Mouse (Mus musculus): ENCODE measurements at regions not wholly inside any gene's neighbourhood (a gene's known extent, or its start where the extent isn't known, plus 50 kb on each side); places are given as distances from the start of the nearest gene placed in this dataset.

DNA sequence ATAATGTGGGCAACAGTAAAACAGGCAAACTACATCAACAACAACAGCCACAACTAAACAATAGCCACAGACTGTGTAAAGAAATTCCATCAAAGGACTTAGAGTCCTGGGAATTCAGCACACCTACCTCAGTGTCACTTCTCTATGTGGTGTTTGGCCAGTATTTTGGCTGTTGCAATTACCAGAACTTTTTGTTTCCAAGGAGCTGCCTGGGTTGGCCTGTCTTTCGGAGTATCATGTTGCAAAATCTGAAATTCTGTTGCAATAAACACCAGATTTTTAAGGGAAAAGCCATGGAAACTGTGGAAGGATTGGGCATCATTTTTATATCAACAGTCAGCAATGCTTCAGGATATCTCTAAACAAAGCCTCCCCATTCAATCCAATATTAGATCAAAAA lies 275.1 kb upstream of the Gm11146 start:
- DNase-seq (ENCODE audit: inconsistent age in 2 of 2, low spot score in 1 of 2), result peak in 1 of 2 experiments; percentile 38

DNA sequence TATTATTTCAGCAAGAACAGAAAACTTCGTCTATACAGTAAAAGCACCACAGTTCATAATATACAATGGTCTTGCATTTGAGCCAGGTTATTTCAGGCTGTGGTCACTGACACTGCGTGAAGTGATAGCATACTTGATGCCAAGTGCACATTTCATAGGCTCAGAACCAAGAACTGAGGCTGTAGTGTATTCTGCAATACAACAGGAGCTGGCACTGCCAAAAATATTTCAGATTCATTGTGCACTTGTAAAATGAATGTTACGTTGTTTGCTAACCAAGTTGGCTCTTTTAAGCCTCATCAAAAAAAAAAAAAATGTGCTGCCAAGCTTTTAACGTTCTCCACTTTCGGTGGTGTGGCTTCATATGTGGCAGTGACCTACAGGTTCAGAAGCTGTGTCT lies 261.4 kb upstream of the Gm11146 start:
- no peak for DNase-seq (ENCODE audit: inconsistent age in 2 of 2, low spot score in 1 of 2)

DNA sequence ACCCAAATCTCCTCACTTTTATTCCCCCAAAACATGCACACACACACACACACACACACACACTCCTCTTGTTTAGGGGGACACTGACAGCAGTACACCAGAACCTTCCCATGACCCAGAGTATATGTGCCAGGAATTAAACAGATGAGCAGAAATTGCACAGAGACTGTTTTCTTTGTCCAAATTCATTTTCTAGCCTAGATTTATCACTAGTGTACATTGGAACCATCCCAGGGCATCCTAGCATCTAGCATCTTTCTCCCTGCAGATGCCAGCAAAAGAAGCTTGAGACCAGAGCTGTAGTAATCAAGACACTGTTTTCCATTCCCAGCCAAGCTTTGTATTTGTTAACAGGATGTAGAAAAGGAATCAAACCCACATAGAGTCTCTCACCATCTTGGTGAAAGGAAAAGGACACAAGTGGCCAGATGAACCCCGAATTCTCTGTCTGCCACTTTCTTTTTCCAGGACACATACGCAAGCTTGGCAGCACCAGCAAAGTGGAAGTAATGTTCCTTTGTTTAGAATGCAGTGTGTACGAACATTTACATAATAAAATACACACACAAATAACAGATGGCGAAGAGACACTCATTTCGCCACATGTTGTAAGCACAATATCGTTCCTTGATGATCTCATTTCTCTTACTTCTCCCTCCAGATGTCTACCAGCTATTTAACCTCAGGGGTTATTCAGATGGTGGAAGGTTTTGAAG lies 250.3 kb upstream of the Gm11146 start:
- DNase-seq (ENCODE audit: inconsistent age in 2 of 2, low spot score in 1 of 2), result no peak

DNA sequence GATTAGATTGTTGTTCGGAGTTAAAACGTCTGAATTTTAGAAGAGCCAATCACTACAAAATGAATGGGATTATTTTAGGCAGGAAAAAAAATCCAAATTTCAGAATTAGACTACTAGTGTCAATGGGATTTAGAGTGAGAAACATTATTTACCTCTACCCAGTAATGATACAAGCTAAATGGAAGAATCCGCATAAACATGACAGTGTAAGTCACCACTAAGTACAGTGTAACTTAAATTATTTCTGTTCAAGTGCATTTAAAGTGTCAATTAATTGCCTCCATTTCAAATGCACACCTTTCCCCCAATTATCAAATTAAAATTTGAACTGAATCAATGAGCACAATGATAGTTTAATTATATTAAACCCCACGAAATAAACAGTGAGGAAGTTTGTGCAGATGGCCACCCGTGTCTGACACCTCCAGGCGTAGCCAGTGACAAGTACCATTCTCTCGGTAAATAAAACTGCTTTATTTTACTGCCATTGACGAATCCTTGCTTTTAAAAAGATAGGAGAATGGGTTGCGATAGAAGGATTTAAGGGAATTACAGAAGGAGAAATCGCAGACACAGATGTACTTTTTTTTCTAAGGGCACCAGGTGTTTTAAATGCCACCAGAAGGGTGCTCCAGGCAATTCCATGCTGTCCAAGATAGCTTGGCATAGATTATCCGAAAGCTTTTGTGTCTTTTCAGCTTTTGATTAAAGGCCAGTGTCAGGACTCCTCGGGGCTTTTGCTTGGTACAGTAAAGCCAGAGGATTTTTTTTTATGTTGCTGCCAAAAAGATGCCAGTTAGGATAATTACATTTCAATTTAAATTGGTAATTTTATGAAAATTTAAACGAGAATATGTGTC lies 249.5 kb upstream of the Gm11146 start:
- DNase-seq (ENCODE audit: inconsistent age in 2 of 2, low spot score in 1 of 2), result no peak

DNA sequence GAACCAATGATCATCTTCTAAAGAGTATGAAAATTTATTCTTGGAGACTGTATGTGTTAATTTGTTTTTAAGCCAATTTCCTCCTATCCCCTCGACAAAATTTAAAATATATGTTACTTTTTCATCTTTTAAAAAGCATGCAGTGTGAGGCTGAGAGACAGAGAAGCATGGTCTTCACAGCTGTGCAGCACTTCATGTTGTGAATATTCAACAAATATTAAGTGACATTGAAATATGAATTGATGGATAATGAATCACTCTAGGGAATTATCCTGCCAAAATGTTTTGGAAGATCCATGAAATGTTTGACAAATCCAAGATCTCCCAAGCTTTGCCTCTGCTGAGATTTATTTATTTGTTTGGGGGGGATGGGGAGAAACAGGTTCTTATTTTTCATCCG lies 233.9 kb upstream of the Gm11146 start:
- no peak for DNase-seq (ENCODE audit: inconsistent age in 2 of 2, low spot score in 1 of 2)

DNA sequence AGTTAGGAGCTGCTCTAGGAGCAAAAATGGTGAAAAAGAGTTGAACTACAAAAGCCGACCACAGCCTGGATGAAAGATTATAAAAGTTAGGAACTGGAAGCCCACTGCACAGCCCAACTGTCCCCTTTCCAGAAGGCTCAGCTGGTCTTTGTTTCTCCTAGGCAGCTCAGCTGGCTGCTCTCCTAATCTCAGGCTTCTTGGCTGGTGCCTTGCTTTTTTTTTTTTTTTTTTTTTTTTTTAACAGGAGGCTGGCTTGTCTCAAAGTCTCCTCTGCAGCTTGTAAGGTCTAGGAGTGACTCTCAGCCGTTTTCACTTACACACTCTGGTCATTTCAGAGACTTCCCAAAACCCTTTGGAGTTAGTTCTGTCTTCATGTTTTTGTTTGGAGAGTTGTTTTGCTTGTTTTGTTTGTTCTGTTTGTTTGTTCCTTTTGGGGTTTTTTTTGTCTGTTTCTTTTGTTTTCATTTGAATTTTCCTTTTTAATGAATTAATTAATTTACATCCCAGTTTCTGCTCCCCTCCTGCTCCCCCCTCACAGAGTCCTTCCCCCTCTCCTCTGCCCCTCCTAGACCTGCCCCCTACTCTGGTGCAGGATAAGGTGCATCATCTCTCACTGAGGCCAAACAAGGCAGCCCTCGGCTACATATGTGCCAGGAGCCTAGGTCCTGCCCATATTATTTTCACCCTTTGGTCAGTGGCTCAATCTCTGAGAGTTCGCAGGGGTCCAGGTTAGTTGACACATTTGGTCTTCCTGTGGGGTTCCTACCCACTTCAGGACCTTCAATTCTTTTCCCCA lies 225.6 kb upstream of the Gm11146 start:
- DNase-seq (ENCODE audit: inconsistent age in 2 of 2, low spot score in 1 of 2), result peak in 1 of 2 experiments; percentile 29

DNA sequence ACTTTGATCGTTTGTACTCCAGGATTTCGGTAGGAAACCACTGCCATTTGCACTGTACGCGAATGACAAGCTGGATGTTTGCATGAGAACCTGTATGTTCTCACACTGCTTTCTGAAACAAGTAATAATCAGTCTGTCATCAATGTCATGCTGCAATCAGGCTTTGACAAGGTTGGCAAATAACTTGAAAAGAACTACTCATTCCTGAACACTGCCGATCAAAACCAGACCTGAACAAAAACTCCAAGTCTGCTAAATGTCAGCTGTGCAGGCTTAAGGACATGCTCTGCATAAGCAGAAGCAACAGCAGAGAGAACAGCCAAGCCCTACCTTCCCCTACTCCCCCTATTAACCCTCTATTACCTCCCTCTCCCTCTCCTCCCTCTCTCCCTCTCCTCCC lies 197.8 kb upstream of the Gm11146 start:
- DNase-seq (ENCODE audit: inconsistent age in 2 of 2, low spot score in 1 of 2), result no peak

DNA sequence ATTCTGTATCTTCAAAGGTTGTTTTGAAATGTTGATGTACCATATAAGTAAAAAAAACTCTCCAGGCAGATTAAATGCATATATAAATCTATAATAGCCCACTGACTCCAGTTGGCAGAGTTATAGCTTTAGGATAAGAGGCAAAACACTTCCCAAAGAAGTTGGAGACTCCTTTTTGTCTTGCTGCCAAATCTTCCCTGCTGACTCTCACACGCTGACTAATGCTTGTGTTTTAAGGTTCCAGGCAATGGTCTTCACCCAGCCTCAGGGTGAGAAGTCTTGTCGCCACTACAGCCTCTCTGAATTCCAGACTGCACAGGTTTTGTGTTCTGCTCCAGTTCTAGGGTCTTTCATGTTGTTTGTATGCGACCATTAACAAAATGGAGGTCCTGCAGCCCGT lies 195.0 kb upstream of the Gm11146 start:
- DNase-seq (ENCODE audit: inconsistent age in 2 of 2, low spot score in 1 of 2), result no peak

DNA sequence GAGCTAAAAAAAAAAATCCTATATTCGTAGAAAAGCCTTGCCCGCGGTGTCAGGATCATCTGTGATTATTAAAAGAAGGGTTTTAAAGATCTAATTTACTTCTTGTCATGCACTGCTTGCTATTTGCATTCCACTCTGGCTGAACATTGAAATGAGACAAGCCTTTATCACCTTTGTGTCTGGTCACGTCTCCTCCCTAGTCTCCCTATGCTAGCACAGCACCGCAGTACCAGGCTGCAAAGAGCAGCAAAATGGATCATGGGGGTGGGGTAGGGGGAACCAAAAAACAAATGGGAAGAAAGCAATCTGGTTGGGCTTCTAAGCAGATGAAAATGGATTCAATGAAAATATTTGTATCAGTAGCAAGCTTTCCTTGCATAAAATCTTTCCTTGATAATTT lies 187.8 kb upstream of the Gm11146 start:
- DNase-seq (ENCODE audit: inconsistent age in 2 of 2, low spot score in 1 of 2), result no peak

DNA sequence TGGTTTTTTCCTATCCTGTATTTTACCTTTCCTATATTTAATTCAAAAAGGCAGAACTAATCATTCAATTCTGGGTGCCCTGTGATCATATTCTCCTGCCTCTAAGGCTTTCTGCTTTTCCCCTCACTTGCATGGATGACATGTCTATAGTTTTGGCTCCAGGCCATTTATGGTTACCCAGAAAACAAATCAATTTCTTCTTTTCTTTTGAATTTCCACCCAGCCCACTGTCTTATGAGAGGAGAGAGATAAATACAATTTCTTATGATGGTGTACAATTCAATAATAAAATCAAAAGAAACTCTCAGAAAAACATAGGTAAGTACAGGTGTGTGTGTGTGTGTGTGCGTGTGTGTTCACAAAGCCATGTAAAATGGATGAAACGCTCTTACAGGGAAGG lies 187.3 kb upstream of the Gm11146 start:
- no peak for DNase-seq (ENCODE audit: inconsistent age in 2 of 2, low spot score in 1 of 2)

DNA sequence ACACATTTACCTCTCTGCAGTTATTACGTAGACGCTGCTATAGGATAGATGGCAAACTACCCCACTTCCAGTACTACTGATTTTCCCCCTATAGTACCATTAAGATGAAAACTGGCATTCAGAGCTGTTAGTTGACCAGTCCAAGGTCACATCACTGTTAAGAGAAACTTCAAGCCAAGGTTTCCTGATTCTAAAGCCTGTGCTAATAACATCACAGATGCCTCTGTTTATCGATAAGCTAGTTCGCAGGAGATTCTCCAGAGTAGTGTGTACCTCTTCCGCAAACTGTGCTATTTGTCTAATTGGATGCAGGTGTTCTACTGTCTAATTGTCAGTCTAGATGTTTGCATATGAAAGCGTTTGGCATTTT lies 186.9 kb upstream of the Gm11146 start:
- DNase-seq (ENCODE audit: inconsistent age in 2 of 2, low spot score in 1 of 2), result no peak

DNA sequence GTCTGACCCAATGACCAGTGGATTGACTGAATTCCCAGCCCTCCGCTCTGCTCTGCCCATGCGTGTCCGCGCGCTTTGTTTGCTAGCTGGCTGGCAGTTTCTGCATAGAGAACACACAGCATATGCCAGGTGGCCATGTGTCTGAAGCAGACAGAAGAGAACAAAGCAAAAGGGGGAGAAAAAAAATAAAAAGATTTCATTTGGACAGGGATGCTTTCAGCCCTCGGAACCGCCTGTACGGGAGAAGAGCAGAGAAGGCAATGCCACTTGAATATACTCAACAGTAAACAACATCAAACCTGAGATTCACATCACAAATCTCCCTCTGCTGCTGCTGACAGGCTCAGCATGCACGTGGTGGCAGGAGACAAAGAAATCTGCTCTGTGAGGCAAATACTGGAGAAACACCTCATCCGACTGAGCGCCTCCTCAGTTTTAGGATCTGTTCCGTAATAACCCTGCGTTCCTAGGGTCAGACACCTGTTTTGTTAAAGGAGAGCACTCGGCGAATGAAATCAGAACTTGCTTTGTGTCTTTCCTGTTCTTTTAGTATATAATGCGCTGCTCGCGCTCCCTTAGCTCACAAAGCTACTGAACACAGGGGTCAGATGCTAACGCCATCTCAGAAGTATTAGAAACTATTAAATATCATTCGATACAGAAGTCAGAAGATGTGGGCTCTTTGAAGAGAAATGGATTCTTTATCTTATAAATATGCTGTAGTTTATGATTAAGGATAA lies 186.3 kb upstream of the Gm11146 start:
- DNase-seq (ENCODE audit: inconsistent age in 2 of 2, low spot score in 1 of 2), result no peak

DNA sequence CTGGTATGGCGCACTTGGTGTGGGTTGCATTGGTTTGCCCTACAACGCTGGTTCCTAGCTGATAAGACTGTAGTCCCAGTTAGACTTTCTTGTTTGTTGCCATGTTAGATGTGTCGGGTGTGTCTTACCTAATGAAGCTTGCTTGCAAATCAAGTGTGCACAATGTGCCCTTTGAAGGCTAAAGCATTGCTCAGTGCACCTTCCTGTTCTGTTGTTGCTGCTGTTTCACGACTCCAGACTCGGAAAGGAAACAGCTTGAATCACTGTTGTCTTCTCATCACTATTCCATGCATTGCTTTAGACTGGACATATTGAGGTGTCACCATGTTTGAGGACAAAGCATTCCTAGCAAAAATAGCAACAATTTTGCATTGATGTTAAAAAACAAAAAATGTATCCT lies 185.1 kb upstream of the Gm11146 start:
- no peak for DNase-seq (ENCODE audit: inconsistent age in 2 of 2, low spot score in 1 of 2)

DNA sequence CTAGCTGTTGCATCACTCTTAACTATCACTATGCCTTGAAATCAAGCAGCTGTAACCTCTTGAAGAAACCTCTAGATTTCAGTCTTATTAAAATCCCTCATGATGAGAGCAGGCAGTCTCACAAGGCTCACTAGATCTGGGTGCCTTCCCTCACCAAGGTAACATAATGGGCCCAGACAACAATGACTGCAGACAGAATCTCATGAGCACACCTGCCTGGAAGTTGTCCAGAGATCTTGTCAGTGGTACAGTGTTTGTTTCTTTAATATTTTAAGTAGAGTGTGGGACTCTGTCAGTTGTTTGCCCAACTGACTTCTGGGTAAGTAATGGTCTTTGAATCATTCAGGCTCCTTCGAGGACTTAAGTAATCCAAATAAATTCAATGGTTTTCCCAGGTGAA lies 177.1 kb upstream of the Gm11146 start:
- DNase-seq (ENCODE audit: inconsistent age in 2 of 2, low spot score in 1 of 2), result no peak

DNA sequence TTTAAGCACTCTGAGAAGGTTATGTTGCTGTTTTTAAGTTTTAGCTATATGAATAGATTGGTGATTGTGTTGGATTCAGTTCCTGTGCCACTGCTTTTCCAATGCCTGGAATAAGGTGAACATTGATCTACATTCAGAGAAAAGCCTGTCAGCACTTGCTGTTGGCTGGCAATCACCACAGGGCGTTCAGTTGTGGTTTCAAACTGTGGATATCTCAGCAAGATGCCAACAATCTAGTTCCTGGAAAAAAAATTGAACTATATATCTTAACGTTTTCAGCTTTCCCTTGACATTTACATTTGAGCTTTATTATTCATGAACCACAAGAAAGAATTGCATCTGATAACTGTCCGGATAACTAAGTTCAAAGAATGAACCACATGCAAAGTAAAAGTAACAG lies 170.2 kb upstream of the Gm11146 start:
- DNase-seq (ENCODE audit: inconsistent age in 2 of 2, low spot score in 1 of 2), result no peak

DNA sequence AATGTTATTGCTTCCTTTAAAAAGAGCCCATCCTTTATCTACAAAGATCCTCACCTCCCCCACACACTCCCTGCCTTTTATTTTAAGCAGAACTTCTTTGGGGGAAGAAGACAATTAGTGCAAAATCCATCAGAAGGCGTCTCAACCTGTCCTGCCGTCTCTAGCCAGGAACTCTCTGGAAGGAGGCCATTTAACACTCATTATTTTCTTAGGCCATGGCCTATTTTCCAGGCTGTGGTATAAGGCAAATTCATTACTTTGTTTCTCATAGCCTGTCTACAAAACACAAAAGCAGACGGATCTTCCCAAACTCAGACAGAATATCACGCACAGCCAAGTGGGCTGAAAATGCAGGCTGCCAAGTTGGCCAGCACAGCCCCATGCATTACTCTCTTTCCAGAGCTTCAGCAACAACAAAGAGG lies 159.0 kb upstream of the Gm11146 start:
- DNase-seq (ENCODE audit: inconsistent age in 2 of 2, low spot score in 1 of 2), result no peak

DNA sequence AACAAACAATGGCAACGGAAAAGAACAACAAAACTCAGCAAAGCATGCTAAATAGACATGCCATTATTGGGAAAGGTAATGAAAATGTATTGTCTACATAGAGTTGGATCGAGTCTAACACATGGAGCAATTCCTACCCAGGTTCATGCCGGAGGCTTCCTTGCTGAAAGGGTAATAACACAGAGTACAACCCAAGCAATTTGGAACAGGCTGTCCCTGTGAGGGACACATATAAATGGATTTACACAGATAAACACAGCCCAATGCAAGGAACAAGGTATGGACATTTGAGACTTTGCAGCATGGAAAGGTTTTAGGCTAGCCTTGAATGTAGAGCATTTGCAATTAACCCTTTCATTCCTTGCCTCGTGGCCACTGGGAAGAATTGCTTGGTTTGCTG lies 158.6 kb upstream of the Gm11146 start:
- DNase-seq (ENCODE audit: inconsistent age in 2 of 2, low spot score in 1 of 2), result no peak

DNA sequence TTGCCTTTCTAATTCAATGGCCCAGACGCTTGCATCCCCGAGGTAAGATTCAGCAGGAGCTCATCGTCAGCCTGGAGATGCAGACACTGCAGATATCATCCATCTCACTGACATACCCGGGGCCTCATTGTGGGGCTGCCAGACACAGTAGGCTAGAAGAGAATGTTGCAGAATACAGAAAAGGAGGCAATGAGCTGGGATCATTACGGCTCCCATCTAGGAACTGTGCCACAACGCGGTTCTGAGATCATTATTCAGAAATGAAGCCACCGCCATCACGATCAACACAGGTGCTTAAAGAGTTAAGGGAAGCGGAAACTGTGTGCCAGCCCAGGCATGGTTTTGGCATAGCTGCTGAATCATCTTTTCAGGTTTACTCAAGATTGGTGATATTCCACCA lies 158.1 kb upstream of the Gm11146 start:
- DNase-seq (ENCODE audit: inconsistent age in 2 of 2, low spot score in 1 of 2), result no peak

DNA sequence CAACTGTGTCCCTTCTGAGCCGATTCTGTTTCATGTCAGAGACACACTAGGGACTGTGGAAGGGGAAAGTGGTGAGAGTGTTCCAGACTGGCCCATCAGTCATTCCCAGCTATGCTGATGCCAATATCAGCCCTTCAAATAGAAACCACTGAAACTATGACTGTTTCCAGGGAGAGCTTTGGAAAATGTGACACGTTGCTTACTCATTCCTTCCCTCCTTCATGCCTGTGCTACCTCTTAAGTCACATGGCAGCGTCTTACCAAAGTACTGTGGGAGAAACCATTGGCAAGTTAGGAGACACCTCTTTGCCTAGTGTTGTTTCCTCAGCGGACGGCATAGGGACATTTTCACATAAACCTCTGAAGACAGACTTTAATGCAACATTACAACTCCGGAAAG lies 153.0 kb upstream of the Gm11146 start:
- DNase-seq (ENCODE audit: inconsistent age in 2 of 2, low spot score in 1 of 2), result no peak

DNA sequence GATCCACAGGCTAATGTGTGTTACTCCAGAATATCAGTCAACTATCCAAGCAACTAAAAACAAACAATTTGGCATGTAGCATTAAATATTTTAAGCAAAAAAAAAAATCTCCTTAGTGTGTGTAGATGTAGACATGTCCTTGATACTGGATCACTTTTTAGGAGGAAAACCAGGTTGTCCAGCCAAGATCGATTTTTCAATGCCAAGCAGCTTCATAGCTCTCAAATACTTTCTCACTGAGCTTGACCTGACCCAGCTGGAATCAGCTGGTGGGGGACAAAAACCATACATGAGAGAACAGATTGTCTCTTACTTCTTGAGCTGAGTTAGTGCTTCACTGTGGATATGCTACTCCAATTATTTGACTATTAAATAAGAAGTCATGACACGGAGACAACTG lies 147.6 kb upstream of the Gm11146 start:
- no peak for DNase-seq (ENCODE audit: inconsistent age in 2 of 2, low spot score in 1 of 2)

DNA sequence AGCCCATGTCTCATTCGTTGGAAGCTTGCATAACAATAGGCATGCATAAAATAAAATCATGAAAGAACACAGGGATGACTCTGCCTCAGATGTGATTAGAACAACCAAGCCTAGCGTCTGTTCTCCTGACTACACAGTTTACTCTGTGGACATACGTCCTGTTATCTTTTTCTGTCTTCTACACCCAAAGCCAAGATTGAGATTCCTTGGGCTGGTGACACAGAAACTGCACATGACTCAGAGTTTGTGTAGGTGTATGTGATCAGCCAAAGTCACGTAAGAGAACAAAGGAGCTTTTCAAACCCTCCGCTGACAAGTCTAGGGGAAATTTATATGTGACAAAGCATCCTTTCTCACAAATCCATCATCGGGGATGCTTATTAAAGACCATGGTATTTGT lies 141.9 kb upstream of the Gm11146 start:
- DNase-seq (ENCODE audit: inconsistent age in 2 of 2, low spot score in 1 of 2), result no peak
